ENCODE assay signal across 8 mouse cellular contexts in genomic region chr17:35994879-35995240, GRCm38 (mm10). TPM values are rescaled to one million over a fixed set of nuclear protein-coding genes. Genes with fewer than 3 reads are reported as not detected.
A peak's percentile ranks its signal among the peaks of the same experiment; 100 is the strongest.
DNase-seq lines count a peak whose midpoint lies in the region; ATAC-seq and TF ChIP-seq lines count a peak whose summit lies in the region.

No protein-coding gene starts in this region.

- no peak for ATAC-seq in intestine, embryonic 14.5 days (replicated peaks; ENCODE audit: low FRiP score, low TSS enrichment, low read depth)
- no peak for ATAC-seq in neural tube, embryonic 11.5 days (ENCODE audit: insufficient read depth, low FRiP score, low TSS enrichment)
- no peak for ATAC-seq in megakaryocyte progenitor cell, adult 5-6 weeks (replicated peaks; ENCODE audit: poor library complexity)

- H3K27ac ChIP-seq in layer of hippocampus, adult 2 months: peak overlapping the region; percentile 88
- peak overlapping the region; percentile 39; the same call in 1 of the 2 replicates for H3K27ac ChIP-seq in intestine, embryonic 14.5 days (ENCODE audit: low read depth)
- H3K27ac ChIP-seq in neural tube, embryonic 11.5 days (ENCODE audit: low read depth, low read length): no peak overlapping the region

- H3K4me2 ChIP-seq in intestine, embryonic 14.5 days (ENCODE audit: low read length): peak overlapping the region; percentile 57
- peak overlapping the region; percentile 68 for H3K4me2 ChIP-seq in neural tube, embryonic 11.5 days (ENCODE audit: low read depth)

- no peak for TF ChIP-seq POLR2A in brain, embryonic 14.5 days (IDR thresholded peaks at IDR 0.05; ENCODE audit: borderline replicate concordance, extremely low read depth, insufficient read depth, insufficient read length, poor library complexity, severe bottlenecking)

- H3K9ac ChIP-seq in intestine, embryonic 14.5 days (ENCODE audit: low read length): peak overlapping the region; percentile 61
- peak overlapping the region; percentile 62 for H3K9ac ChIP-seq in neural tube, embryonic 11.5 days (ENCODE audit: low read length)

- peaks cover 14% of the 10 kb centered on the region for H3K4me1 ChIP-seq in intestine, embryonic 14.5 days (replicated peaks; ENCODE audit: control insufficient read depth, insufficient read depth, low read length)
- peaks cover 4% of the 10 kb centered on the region; the same call in 1 of the 2 replicates for H3K4me1 ChIP-seq in neural tube, embryonic 11.5 days (ENCODE audit: control insufficient read depth, insufficient read depth, low read length)

- WGBS in intestine, embryonic 14.5 days: 1% methylated on average over 14 of the region's 14 CpGs
- WGBS in neural tube, embryonic 11.5 days: 2% methylated on average over 14 of the region's 14 CpGs

- no peaks in the 10 kb centered on the region for H3K27me3 ChIP-seq in intestine, embryonic 14.5 days (replicated peaks; ENCODE audit: control insufficient read depth, insufficient read depth, low read length)
- no peaks in the 10 kb centered on the region for H3K27me3 ChIP-seq in neural tube, embryonic 11.5 days (ENCODE audit: control insufficient read depth, insufficient read depth, low read length)

- peak overlapping the region; percentile 78 for H3K4me3 ChIP-seq in layer of hippocampus, adult 2 months
- H3K4me3 ChIP-seq in intestine, embryonic 14.5 days (ENCODE audit: low read depth, low read length): peak overlapping the region; percentile 63
- peak overlapping the region; percentile 64 for H3K4me3 ChIP-seq in neural tube, embryonic 11.5 days (ENCODE audit: low read depth, low read length)

- no peak for TF ChIP-seq CTCF in layer of hippocampus, adult 2 months (conservative IDR thresholded peaks at IDR 0.05)
- TF ChIP-seq CTCF in brain, embryonic 14.5 days (IDR thresholded peaks at IDR 0.05; ENCODE audit: borderline replicate concordance, extremely low read depth, insufficient read depth, insufficient read length): no peak

- no peaks in the 10 kb centered on the region for H3K9me3 ChIP-seq in intestine, embryonic 14.5 days (ENCODE audit: control insufficient read depth, low read length)
- H3K9me3 ChIP-seq in neural tube, embryonic 11.5 days (ENCODE audit: control insufficient read depth, low read length): no peaks in the 10 kb centered on the region

- H3K36me3 ChIP-seq in intestine, embryonic 14.5 days (ENCODE audit: control insufficient read depth, insufficient read depth, low read length): peaks cover under 1% of the 10 kb centered on the region; the same call in 1 of the 2 replicates
- H3K36me3 ChIP-seq in neural tube, embryonic 11.5 days (ENCODE audit: control insufficient read depth, insufficient read depth, low read length): no peaks in the 10 kb centered on the region

- no peak for DNase-seq in layer of hippocampus, adult 2 months (ENCODE audit: low spot score in 2 of 2)
- no peak for DNase-seq in layer of hippocampus, adult 11-12 months (ENCODE audit: low spot score)
- peak; percentile 25 for DNase-seq in brain, embryonic 14.5 days (ENCODE audit: low read depth)
- peak; percentile 67 for DNase-seq in intestine, embryonic 14.5 days (ENCODE audit: low spot score)
- DNase-seq in neural tube, embryonic 11.5 days (ENCODE audit: low spot score): peak; percentile 22
- DNase-seq in kidney, adult 18-20 months: no peak
- DNase-seq in ovary, postnatal 14 days (ENCODE audit: low spot score): no peak

RNA-seq across cellular contexts. Expression of gene Prr3, which starts 14.8 kb away (rescaled TPM):
- total RNA-seq in layer of hippocampus, adult 2 months (2021): 10 to 100 TPM; 45.8 to 50.7 TPM
- polyA plus RNA-seq in brain, embryonic 14.5 days (2012; rRNA removed): 72.1 and 81.6 TPM in 2 replicates
- polyA plus RNA-seq in intestine, embryonic 14.5 days (2014; fragmentation: Nextera tagmentation; extraction: Ambion mirVana): 25.3 and 26.1 TPM in 2 replicates
- 39.3 and 44.4 TPM in 2 replicates for polyA plus RNA-seq in neural tube, embryonic 11.5 days (2014; fragmentation: Nextera tagmentation; extraction: Ambion mirVana)
- 18.5 and 20.3 TPM in 2 replicates for total RNA-seq in megakaryocyte progenitor cell, adult 5-6 weeks (2015)
- 11.9 and 13.3 TPM in 2 replicates for total RNA-seq in megakaryocyte progenitor cell, adult 5-6 weeks (2017)

RNA-seq across cellular contexts. Expression of gene Gnl1, which starts 15.2 kb away (rescaled TPM):
- 100 to 1,000 TPM; 140 to 147 TPM for total RNA-seq in layer of hippocampus, adult 2 months (2021)
- 31.2 and 52.4 TPM in 2 replicates for polyA plus RNA-seq in brain, embryonic 14.5 days (2012; rRNA removed)
- 37.8 and 38.3 TPM in 2 replicates for polyA plus RNA-seq in intestine, embryonic 14.5 days (2014; fragmentation: Nextera tagmentation; extraction: Ambion mirVana)
- 35.7 and 36.5 TPM in 2 replicates for polyA plus RNA-seq in neural tube, embryonic 11.5 days (2014; fragmentation: Nextera tagmentation; extraction: Ambion mirVana)
- 10.0 and 12.4 TPM in 2 replicates for total RNA-seq in megakaryocyte progenitor cell, adult 5-6 weeks (2015)
- total RNA-seq in megakaryocyte progenitor cell, adult 5-6 weeks (2017): 18.5 and 27.3 TPM in 2 replicates

RNA-seq across cellular contexts. Expression of gene Abcf1, which starts 25.3 kb away (rescaled TPM):
- 10 to 100 TPM; 69.9 to 77.3 TPM for total RNA-seq in layer of hippocampus, adult 2 months (2021)
- 78.3 and 89.3 TPM in 2 replicates for polyA plus RNA-seq in brain, embryonic 14.5 days (2012; rRNA removed)
- 88.4 and 89.1 TPM in 2 replicates for polyA plus RNA-seq in intestine, embryonic 14.5 days (2014; fragmentation: Nextera tagmentation; extraction: Ambion mirVana)
- polyA plus RNA-seq in neural tube, embryonic 11.5 days (2014; fragmentation: Nextera tagmentation; extraction: Ambion mirVana): 103 and 113 TPM in 2 replicates
- total RNA-seq in megakaryocyte progenitor cell, adult 5-6 weeks (2015): 46.1 and 50.1 TPM in 2 replicates
- total RNA-seq in megakaryocyte progenitor cell, adult 5-6 weeks (2017): 150 and 251 TPM in 2 replicates

RNA-seq across cellular contexts. Expression of gene H2-T24, which starts 25.5 kb away (rescaled TPM):
- total RNA-seq in layer of hippocampus, adult 2 months (2021): 1 to 10 TPM; 1.7 to 2.4 TPM
- 0.08 and 0.19 TPM in 2 replicates for polyA plus RNA-seq in brain, embryonic 14.5 days (2012; rRNA removed)
- 2.0 and 3.4 TPM in 2 replicates for polyA plus RNA-seq in intestine, embryonic 14.5 days (2014; fragmentation: Nextera tagmentation; extraction: Ambion mirVana)
- polyA plus RNA-seq in neural tube, embryonic 11.5 days (2014; fragmentation: Nextera tagmentation; extraction: Ambion mirVana): 3.5 and 3.6 TPM in 2 replicates
- total RNA-seq in megakaryocyte progenitor cell, adult 5-6 weeks (2015): 2.5 and 2.7 TPM in 2 replicates
- 12.6 and 13.0 TPM in 2 replicates for total RNA-seq in megakaryocyte progenitor cell, adult 5-6 weeks (2017)

RNA-seq across cellular contexts. Expression of gene H2-T23, which starts 37.8 kb away (rescaled TPM):
- 1 to 10 TPM; 5.2 to 6.0 TPM for total RNA-seq in layer of hippocampus, adult 2 months (2021)
- 5.4 and 9.9 TPM in 2 replicates for polyA plus RNA-seq in brain, embryonic 14.5 days (2012; rRNA removed)
- polyA plus RNA-seq in intestine, embryonic 14.5 days (2014; fragmentation: Nextera tagmentation; extraction: Ambion mirVana): 4.9 and 5.7 TPM in 2 replicates
- polyA plus RNA-seq in neural tube, embryonic 11.5 days (2014; fragmentation: Nextera tagmentation; extraction: Ambion mirVana): 2.7 and 3.0 TPM in 2 replicates
- 57.1 and 77.2 TPM in 2 replicates for total RNA-seq in megakaryocyte progenitor cell, adult 5-6 weeks (2015)
- 65.6 and 67.5 TPM in 2 replicates for total RNA-seq in megakaryocyte progenitor cell, adult 5-6 weeks (2017)

Comparison
In these comparisons a context has a peak if more than half of its experiments do, and no peak if none do; other contexts are left out.
1. DNase-seq: peak in brain, embryonic 14.5 days (single experiment), intestine, embryonic 14.5 days (single experiment) and neural tube, embryonic 11.5 days (single experiment); none in layer of hippocampus, adult 2 months (0 of 2), layer of hippocampus, adult 11-12 months (single experiment), kidney, adult 18-20 months (single experiment) and ovary, postnatal 14 days (single experiment).
2. Peak in every context shown above with its lines, with median percentiles within 50 percentile points of each other: H3K4me3 ChIP-seq.